Mouse (Mus musculus) hindbrain, embryonic 16.5 days (tissue): ENCODE data around the gene Arhgef2. TPM values are rescaled to one million over a fixed set of nuclear protein-coding genes. Genes with fewer than 3 reads are reported as not detected.

Experiments used
- ATAC-seq: fragments of 200-750 bp; cut with Nextera tagmentation; 2 replicates; pipeline ENCODE4 v1.8.0; 2017; ENCODE audit warnings: moderate TSS enrichment, moderate library complexity
- H3K27ac ChIP-seq: fragments of 300-500 bp; sonication (generic); 2 replicates; pipeline ENCODE4 v1.5.1; 2014; ENCODE audit warnings: low read depth, mild to moderate bottlenecking, control low read depth, low read length, moderate library complexity
- H3K27me3 ChIP-seq: fragments of 300-500 bp; sonication (generic); replicated peaks from 2 replicates; pipeline ENCODE4 v1.6.1; 2014; ENCODE audit warnings: low read length; ENCODE audit not compliant: control insufficient read depth, insufficient read depth
- H3K36me3 ChIP-seq: fragments of 300-500 bp; sonication (generic); 2 replicates; pipeline ENCODE4 v1.6.1; 2014; ENCODE audit warnings: mild to moderate bottlenecking, low read length, moderate library complexity, mixed read lengths; ENCODE audit not compliant: control insufficient read depth, insufficient read depth
- H3K4me1 ChIP-seq: fragments of 300-500 bp; sonication (generic); 2 replicates; pipeline ENCODE4 v1.6.1; 2014; ENCODE audit warnings: low read depth, low read length; ENCODE audit not compliant: control insufficient read depth, insufficient read depth
- H3K4me2 ChIP-seq: fragments of 300-500 bp; sonication (generic); 2 replicates; pipeline ENCODE4 v1.6.1; 2014; ENCODE audit warnings: mild to moderate bottlenecking, low read length, control low read depth, moderate library complexity
- H3K4me3 ChIP-seq: fragments of 300-500 bp; sonication (generic); 2 replicates; pipeline ENCODE4 v1.5.1; 2014; ENCODE audit warnings: mild to moderate bottlenecking, low read length, control low read depth, moderate library complexity
- H3K9ac ChIP-seq: fragments of 300-500 bp; sonication (generic); 2 replicates; pipeline ENCODE4 v1.6.1; 2014; ENCODE audit warnings: low read depth, mild to moderate bottlenecking, control low read depth, low read length, moderate library complexity
- H3K9me3 ChIP-seq: fragments of 300-500 bp; sonication (generic); 2 replicates; pipeline ENCODE4 v1.6.1; 2014; ENCODE audit warnings: mild to moderate bottlenecking, low read length, moderate library complexity; ENCODE audit not compliant: control insufficient read depth
- WGBS: fragments of 180-500 bp; shearing (Covaris S2); extraction: QIAGEN DNeasy Blood & Tissue Kit; methylation state at CpG from one replicate; pipeline ENCODE4 v1.1.7; 2014; 5-methylcytosine and 5-hydroxymethylcytosine counted together
- polyA plus RNA-seq: library from polyadenylated mRNA; unstranded; fragments of >200 nt; fragmentation: Nextera tagmentation; extraction: Ambion mirVana; gene quantifications from 2 replicates; pipeline ENCODE4 v1.2.1, GENCODE M21; 2015

Gene Arhgef2
- polyA plus RNA-seq, 1 experiment from 2014 or later, result 79.0 TPM

- Histone ChIP-seq H3K4me1 (peaks cover 12% of the 10 kb centered on the region), H3K4me2 (peak overlapping the region; percentile 75), H3K27ac (peak overlapping the region; percentile 78), H3K9me3 (no peaks in the 10 kb centered on the region), H3K9ac (peak overlapping the region; percentile 98), H3K4me3 (peak overlapping the region; percentile 98), H3K27me3 (no peaks in the 10 kb centered on the region), H3K36me3 (peaks cover 15% of the 10 kb centered on the region)
- ATAC-seq, result peak; percentile 93
- under 1% methylated on average over 34 of the region's 34 CpGs for WGBS
Observed at GRCm38 (mm10) chr3:88579454-88580117, 26.2 kb upstream of the Arhgef2 start.

DNA sequence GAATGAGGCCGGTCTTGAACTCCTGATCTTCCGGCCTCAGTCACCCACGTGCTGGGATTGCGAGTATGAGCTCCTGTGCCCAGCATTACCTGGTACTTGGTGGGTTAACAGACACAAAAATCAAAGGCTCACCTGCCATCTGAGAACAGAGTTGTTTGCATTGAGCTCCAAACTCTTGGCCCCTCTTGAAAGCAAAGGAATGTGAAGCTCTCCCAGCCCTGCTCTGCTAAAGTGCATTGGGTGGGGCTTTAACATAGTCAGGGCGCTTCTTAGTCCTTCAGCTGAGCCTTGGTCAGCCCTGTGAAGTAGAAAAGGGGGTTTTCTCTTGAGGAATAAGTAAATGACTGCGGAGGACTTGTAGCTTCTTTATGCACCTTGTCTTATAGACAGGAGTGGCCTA, 20.0 kb upstream of the Arhgef2 start:
- H3K27ac ChIP-seq, result no peak overlapping the region
- 96% methylated on average over 6 of the region's 6 CpGs for WGBS
- H3K9me3 ChIP-seq, result no peaks in the 10 kb centered on the region
- ATAC-seq, result no peak
- no peak overlapping the region for H3K4me2 ChIP-seq
- peaks cover 4% of the 10 kb centered on the region; the same call in 1 of the 2 replicates for H3K4me1 ChIP-seq
- no peak overlapping the region for H3K9ac ChIP-seq
- peaks cover 38% of the 10 kb centered on the region for H3K36me3 ChIP-seq
- no peak overlapping the region for H3K4me3 ChIP-seq
- H3K27me3 ChIP-seq, result no peaks in the 10 kb centered on the region

GRCm38 (mm10) chr3:88586640-88587039, 19.1 kb upstream of the Arhgef2 start:
- Histone ChIP-seq H3K9me3 (no peaks in the 10 kb centered on the region), H3K4me3 (no peak overlapping the region), H3K27me3 (no peaks in the 10 kb centered on the region), H3K36me3 (peaks cover 38% of the 10 kb centered on the region), H3K4me2 (no peak overlapping the region), H3K9ac (no peak overlapping the region), H3K4me1 (no peaks in the 10 kb centered on the region), H3K27ac (no peak overlapping the region)
- WGBS, result 97% methylated on average over 5 of the region's 5 CpGs
- no peak for ATAC-seq

DNA sequence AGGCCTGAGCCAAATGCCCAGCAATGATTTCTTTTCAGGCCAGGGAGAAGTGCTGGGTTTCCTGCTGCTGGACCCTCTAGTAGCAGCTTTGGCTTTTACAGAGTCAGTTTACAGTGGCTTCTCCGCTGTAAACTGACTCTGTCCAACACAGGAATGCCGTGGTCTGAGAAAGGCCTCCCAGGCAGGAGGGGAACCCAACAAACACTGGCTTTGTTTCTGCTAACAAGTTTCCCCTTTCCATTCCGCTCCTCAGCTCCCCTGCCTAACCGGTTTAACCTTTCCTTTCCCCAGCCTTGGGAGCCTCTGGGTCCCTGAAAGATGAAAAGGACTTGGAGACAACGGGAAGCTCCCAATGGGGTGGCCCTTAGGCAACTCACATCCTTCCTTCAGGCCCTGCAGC, 15.5 kb upstream of the Arhgef2 start:
- Histone ChIP-seq H3K9ac (no peak overlapping the region), H3K9me3 (no peaks in the 10 kb centered on the region), H3K36me3 (peaks cover 23% of the 10 kb centered on the region), H3K27ac (no peak overlapping the region), H3K4me3 (no peak overlapping the region), H3K4me2 (no peak overlapping the region), H3K4me1 (no peaks in the 10 kb centered on the region; the same call in 1 of the 2 replicates), H3K27me3 (no peaks in the 10 kb centered on the region)
- no peak for ATAC-seq
- 33% methylated on average over 5 of the region's 5 CpGs for WGBS

- H3K4me2 ChIP-seq, result no peak overlapping the region
- no peak overlapping the region for H3K4me3 ChIP-seq
- no peaks in the 10 kb centered on the region; the same call in 1 of the 2 replicates for H3K4me1 ChIP-seq
- peaks cover 18% of the 10 kb centered on the region for H3K36me3 ChIP-seq
- 68% methylated on average over 3 of the region's 3 CpGs for WGBS
- ATAC-seq, result no peak
- H3K27ac ChIP-seq, result no peak overlapping the region
- H3K27me3 ChIP-seq, result no peaks in the 10 kb centered on the region
- H3K9ac ChIP-seq, result no peak overlapping the region
- no peaks in the 10 kb centered on the region for H3K9me3 ChIP-seq
Observed at GRCm38 (mm10) chr3:88591044-88591443, 14.7 kb upstream of the Arhgef2 start.

DNA sequence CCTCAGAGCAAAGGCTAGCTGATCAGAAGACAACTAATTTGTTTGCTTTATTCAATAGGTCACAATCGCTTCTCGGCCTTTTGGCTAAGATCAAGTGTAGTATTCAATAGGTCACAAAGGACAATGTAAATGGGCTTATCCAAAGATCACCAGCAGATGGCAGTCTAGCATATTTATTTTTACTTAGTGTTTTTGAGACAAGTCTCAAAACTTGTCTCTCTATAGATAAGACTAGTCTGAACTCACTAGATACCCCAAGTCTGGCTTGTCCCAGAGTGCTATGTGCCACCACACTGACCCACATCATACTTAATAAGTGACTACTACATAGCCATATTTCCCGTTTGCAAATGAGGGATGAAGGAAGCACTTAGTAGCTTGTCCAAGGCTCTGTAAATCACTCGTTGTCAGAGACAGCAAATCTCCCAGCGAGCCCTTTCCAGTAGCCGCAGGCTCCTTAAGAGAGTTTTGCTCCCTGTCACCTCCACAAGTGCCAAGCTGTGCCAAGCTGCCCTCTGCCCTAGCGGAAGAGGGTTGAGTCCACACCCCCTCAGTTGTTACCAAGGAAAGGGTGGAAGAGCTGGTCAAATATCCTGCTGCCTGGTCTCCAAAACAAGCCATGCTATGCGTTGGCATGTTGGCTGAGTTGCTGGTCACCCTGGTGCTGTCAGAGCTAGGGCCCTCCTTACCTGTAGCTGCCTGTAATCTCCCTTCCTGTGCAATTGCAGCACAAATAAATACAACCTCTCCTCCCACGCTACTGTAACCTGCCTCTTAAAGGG, 13.6 kb upstream of the Arhgef2 start:
- no peak overlapping the region for H3K27ac ChIP-seq
- WGBS, result 38% methylated on average over 9 of the region's 9 CpGs
- H3K9ac ChIP-seq, result 0 out of 2 replicates have a peak overlapping the region, but pooled peaks have one; percentile 22
- peaks cover 10% of the 10 kb centered on the region for H3K36me3 ChIP-seq
- no peak overlapping the region for H3K4me3 ChIP-seq
- no peaks in the 10 kb centered on the region for H3K27me3 ChIP-seq
- no peaks in the 10 kb centered on the region for H3K9me3 ChIP-seq
- H3K4me1 ChIP-seq, result no peaks in the 10 kb centered on the region; the same call in 1 of the 2 replicates
- ATAC-seq, result no peak
- 0 out of 2 replicates have a peak overlapping the region, but pooled peaks have one; percentile 5 for H3K4me2 ChIP-seq

- no peaks in the 10 kb centered on the region; the same call in 1 of the 2 replicates for H3K4me1 ChIP-seq
- H3K4me2 ChIP-seq, result no peak overlapping the region
- H3K9ac ChIP-seq, result no peak overlapping the region
- 78% methylated on average over 10 of the region's 10 CpGs for WGBS
- H3K27me3 ChIP-seq, result no peaks in the 10 kb centered on the region
- H3K36me3 ChIP-seq, result peaks cover 1% of the 10 kb centered on the region
- H3K27ac ChIP-seq, result no peak overlapping the region
- H3K9me3 ChIP-seq, result no peaks in the 10 kb centered on the region
- ATAC-seq, result no peak
- H3K4me3 ChIP-seq, result no peak overlapping the region
Observed at GRCm38 (mm10) chr3:88592942-88593576, 12.7 kb upstream of the Arhgef2 start.

DNA sequence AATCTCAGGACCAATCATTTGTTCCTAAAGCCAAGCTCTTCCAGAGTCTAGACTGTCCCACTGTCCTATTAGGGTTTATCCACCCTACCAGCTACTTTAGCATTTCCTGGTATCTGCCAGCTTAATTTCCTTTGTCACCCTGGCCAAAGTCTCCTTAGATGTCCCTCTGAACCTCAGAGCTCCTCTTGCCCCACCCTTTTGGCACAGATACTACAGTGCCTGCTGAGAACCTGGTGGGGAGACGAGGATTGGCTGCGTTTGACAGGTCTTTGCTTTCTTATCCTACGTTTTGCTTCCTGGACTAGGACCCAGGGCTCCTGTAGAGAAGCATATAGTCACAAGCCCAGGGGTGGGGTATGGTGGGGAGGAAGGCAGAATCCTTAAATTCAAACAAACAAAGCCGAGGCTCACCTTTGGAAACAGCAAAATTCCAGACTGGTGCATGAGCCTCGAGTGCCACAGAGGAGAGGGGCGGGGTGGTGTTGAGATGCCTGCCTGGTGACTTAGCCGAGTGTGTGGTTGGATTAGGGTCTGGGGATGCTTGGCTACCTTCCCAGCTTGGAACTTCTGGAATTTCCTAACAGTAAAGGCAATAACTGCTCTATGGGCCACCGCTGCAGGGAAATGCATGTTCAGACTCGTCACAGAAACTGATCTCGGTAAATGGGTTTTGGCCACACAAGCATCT, 11.7 kb upstream of the Arhgef2 start:
- Histone ChIP-seq H3K36me3 (no peaks in the 10 kb centered on the region), H3K27ac (no peak overlapping the region), H3K4me2 (no peak overlapping the region), H3K4me3 (no peak overlapping the region), H3K9ac (no peak overlapping the region), H3K27me3 (no peaks in the 10 kb centered on the region), H3K4me1 (no peaks in the 10 kb centered on the region; the same call in 1 of the 2 replicates), H3K9me3 (no peaks in the 10 kb centered on the region)
- WGBS, result 62% methylated on average over 10 of the region's 10 CpGs
- ATAC-seq, result no peak
